ENCODE assay signal across 7 mouse cellular contexts in the genomic region with DNA sequence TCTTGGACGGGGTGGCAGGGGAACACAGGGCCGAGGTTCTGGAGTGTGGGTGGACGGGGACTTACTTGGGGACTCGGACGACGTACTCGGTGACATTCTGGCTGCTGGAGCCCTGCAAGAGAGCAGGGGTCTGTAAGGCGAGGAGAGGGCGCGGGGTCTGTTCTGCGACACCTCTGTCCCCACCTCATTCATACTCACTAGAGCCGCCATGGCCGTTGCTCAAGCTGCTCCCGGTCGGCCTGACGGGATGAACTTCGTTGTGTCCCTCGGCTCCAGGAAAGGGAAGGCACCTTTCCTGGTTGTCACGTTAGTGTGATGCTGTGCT. TPM values are rescaled to one million over a fixed set of nuclear protein-coding genes. Genes with fewer than 3 reads are reported as not detected.
DNase-seq lines count a peak whose midpoint lies in the region; ATAC-seq and TF ChIP-seq lines count a peak whose summit lies in the region.

No protein-coding gene starts in this region.

- peaks cover 4% of the 10 kb centered on the region for H3K36me3 ChIP-seq in neural tube, embryonic 11.5 days (ENCODE audit: control insufficient read depth, insufficient read depth, low read length)
- peaks cover 36% of the 10 kb centered on the region for H3K36me3 ChIP-seq in forebrain, embryonic 10.5 days (replicated peaks)
- peaks cover 30% of the 10 kb centered on the region for H3K36me3 ChIP-seq in limb, embryonic 14.5 days (ENCODE audit: control insufficient read depth, insufficient read depth, low read length)
- peaks cover 25% of the 10 kb centered on the region for H3K36me3 ChIP-seq in stomach, embryonic 14.5 days (ENCODE audit: control insufficient read depth, insufficient read depth, low read length)

- peak overlapping the region; percentile 46 for H3K9ac ChIP-seq in neural tube, embryonic 11.5 days (ENCODE audit: low read length)
- H3K9ac ChIP-seq in limb, embryonic 14.5 days (ENCODE audit: low read depth, low read length, severe bottlenecking): peak overlapping the region; percentile 75
- H3K9ac ChIP-seq in stomach, embryonic 14.5 days (replicated peaks; ENCODE audit: low read depth, low read length): peak overlapping the region; percentile 70

- 1% methylated on average over 19 of the region's 19 CpGs for WGBS in neural tube, embryonic 11.5 days
- 1% methylated on average over 19 of the region's 19 CpGs for WGBS in forebrain, embryonic 10.5 days
- WGBS in limb, embryonic 14.5 days: 1% methylated on average over 19 of the region's 19 CpGs
- under 1% methylated on average over 19 of the region's 19 CpGs for WGBS in stomach, embryonic 14.5 days

- H3K4me3 ChIP-seq in neural tube, embryonic 11.5 days (ENCODE audit: low read depth, low read length): peak overlapping the region; percentile 61
- H3K4me3 ChIP-seq in forebrain, embryonic 10.5 days: peak overlapping the region; percentile 88
- peak overlapping the region; percentile 75 for H3K4me3 ChIP-seq in limb, embryonic 14.5 days (replicated peaks; ENCODE audit: low read length)
- peak overlapping the region; percentile 77 for H3K4me3 ChIP-seq in stomach, embryonic 14.5 days (ENCODE audit: low read depth, low read length)

- no peak overlapping the region for H3K27ac ChIP-seq in neural tube, embryonic 11.5 days (ENCODE audit: low read depth, low read length)
- peak overlapping the region; percentile 96 for H3K27ac ChIP-seq in forebrain, embryonic 10.5 days
- H3K27ac ChIP-seq in limb, embryonic 14.5 days (replicated peaks; ENCODE audit: low read depth, low read length): 0 out of 2 replicates have a peak overlapping the region, but pooled peaks have one; percentile 33
- peak overlapping the region; percentile 64; the same call in 1 of the 2 replicates for H3K27ac ChIP-seq in stomach, embryonic 14.5 days (ENCODE audit: low read length)

- peaks cover 4% of the 10 kb centered on the region for H3K4me1 ChIP-seq in neural tube, embryonic 11.5 days (ENCODE audit: control insufficient read depth, insufficient read depth, low read length)
- peaks cover 25% of the 10 kb centered on the region for H3K4me1 ChIP-seq in forebrain, embryonic 10.5 days
- H3K4me1 ChIP-seq in limb, embryonic 14.5 days (ENCODE audit: control insufficient read depth, insufficient read depth, low read length): peaks cover 7% of the 10 kb centered on the region
- peaks cover 4% of the 10 kb centered on the region; the same call in 1 of the 2 replicates for H3K4me1 ChIP-seq in stomach, embryonic 14.5 days (ENCODE audit: control insufficient read depth, insufficient read depth, low read length)

- no peaks in the 10 kb centered on the region for H3K27me3 ChIP-seq in neural tube, embryonic 11.5 days (ENCODE audit: control insufficient read depth, insufficient read depth, low read length)
- no peaks in the 10 kb centered on the region for H3K27me3 ChIP-seq in forebrain, embryonic 10.5 days (ENCODE audit: poor library complexity, severe bottlenecking)
- H3K27me3 ChIP-seq in limb, embryonic 14.5 days (ENCODE audit: control insufficient read depth, insufficient read depth, low read length): no peaks in the 10 kb centered on the region
- no peaks in the 10 kb centered on the region for H3K27me3 ChIP-seq in stomach, embryonic 14.5 days (ENCODE audit: control insufficient read depth, insufficient read depth, low read length)

- ATAC-seq in neural tube, embryonic 11.5 days (ENCODE audit: insufficient read depth, low FRiP score, low TSS enrichment): peak; percentile 42
- ATAC-seq in limb, embryonic 14.5 days (ENCODE audit: low FRiP score, low read depth): peak; percentile 38
- ATAC-seq in stomach, embryonic 14.5 days (ENCODE audit: insufficient number of reproducible peaks, insufficient read depth, low FRiP score, low read depth): peak; percentile 23

- no peak for DNase-seq in neural tube, embryonic 11.5 days (ENCODE audit: low spot score)
- no peak for DNase-seq in neural tube, embryonic 10.5 days (ENCODE audit: extremely low spot score, low spot score)
- DNase-seq in forebrain, embryonic 10.5 days (ENCODE audit: extremely low spot score, low spot score): no peak
- DNase-seq in limb, embryonic 14.5 days (ENCODE audit: low spot score): no peak
- DNase-seq in ovary, adult 18-20 months (ENCODE audit: low spot score): no peak
- no peak for DNase-seq in thymus, adult 18-20 months

- TF ChIP-seq POLR2A in limb, embryonic 14.5 days (IDR thresholded peaks at IDR 0.05; ENCODE audit: borderline replicate concordance, extremely low read depth, insufficient read depth, insufficient read length): no peak

- peak overlapping the region; percentile 72 for H3K4me2 ChIP-seq in neural tube, embryonic 11.5 days (ENCODE audit: low read depth)
- H3K4me2 ChIP-seq in limb, embryonic 14.5 days (replicated peaks; ENCODE audit: low read depth, low read length, severe bottlenecking): peak overlapping the region; percentile 83
- H3K4me2 ChIP-seq in stomach, embryonic 14.5 days (replicated peaks; ENCODE audit: low read depth, low read length): peak overlapping the region; percentile 80

- no peaks in the 10 kb centered on the region for H3K9me3 ChIP-seq in neural tube, embryonic 11.5 days (ENCODE audit: control insufficient read depth, low read length)
- H3K9me3 ChIP-seq in forebrain, embryonic 10.5 days: no peaks in the 10 kb centered on the region
- no peaks in the 10 kb centered on the region for H3K9me3 ChIP-seq in limb, embryonic 14.5 days (ENCODE audit: control insufficient read depth, low read length)
- no peaks in the 10 kb centered on the region for H3K9me3 ChIP-seq in stomach, embryonic 14.5 days (ENCODE audit: control insufficient read depth, low read depth, low read length)

RNA-seq across cellular contexts. Expression of gene Gtf2f1, which starts 0.2 kb away (rescaled TPM):
- 78.1 and 85.0 TPM in 2 replicates for polyA plus RNA-seq in neural tube, embryonic 11.5 days (2014; fragmentation: Nextera tagmentation; extraction: Ambion mirVana)
- polyA plus RNA-seq in forebrain, embryonic 10.5 days (2016; fragmentation: Nextera tagmentation; extraction: Ambion mirVana): 82.3 and 83.9 TPM in 2 replicates
- polyA plus RNA-seq in limb, embryonic 14.5 days (2012; rRNA removed): 37.4 and 68.5 TPM in 2 replicates
- polyA plus RNA-seq in limb, embryonic 14.5 days (2014; fragmentation: Nextera tagmentation; extraction: Ambion mirVana): 54.1 and 60.1 TPM in 2 replicates
- polyA plus RNA-seq in stomach, embryonic 14.5 days (2014; fragmentation: Nextera tagmentation; extraction: Ambion mirVana): 56.3 and 59.8 TPM in 2 replicates

RNA-seq across cellular contexts. Expression of gene Gm17949, which starts 0.4 kb away (rescaled TPM):
- not detected in 2 replicates for polyA plus RNA-seq in neural tube, embryonic 11.5 days (2014; fragmentation: Nextera tagmentation; extraction: Ambion mirVana)
- polyA plus RNA-seq in forebrain, embryonic 10.5 days (2016; fragmentation: Nextera tagmentation; extraction: Ambion mirVana): 0.34 and 0.43 TPM in 2 replicates
- 0.05 TPM in 1 of 2 replicates, not detected in the other for polyA plus RNA-seq in limb, embryonic 14.5 days (2012; rRNA removed)
- polyA plus RNA-seq in limb, embryonic 14.5 days (2014; fragmentation: Nextera tagmentation; extraction: Ambion mirVana): 0.22 and 0.26 TPM in 2 replicates
- 0.64 and 0.77 TPM in 2 replicates for polyA plus RNA-seq in stomach, embryonic 14.5 days (2014; fragmentation: Nextera tagmentation; extraction: Ambion mirVana)

RNA-seq across cellular contexts. Expression of gene Pspn, which starts 11.1 kb away (rescaled TPM):
- not detected in 2 replicates for polyA plus RNA-seq in neural tube, embryonic 11.5 days (2014; fragmentation: Nextera tagmentation; extraction: Ambion mirVana)
- polyA plus RNA-seq in forebrain, embryonic 10.5 days (2016; fragmentation: Nextera tagmentation; extraction: Ambion mirVana): 0.35 and 0.50 TPM in 2 replicates
- not detected in 2 replicates for polyA plus RNA-seq in limb, embryonic 14.5 days (2012; rRNA removed)
- not detected in 2 replicates for polyA plus RNA-seq in limb, embryonic 14.5 days (2014; fragmentation: Nextera tagmentation; extraction: Ambion mirVana)
- polyA plus RNA-seq in stomach, embryonic 14.5 days (2014; fragmentation: Nextera tagmentation; extraction: Ambion mirVana): 0.83 and 1.0 TPM in 2 replicates

RNA-seq across cellular contexts. Expression of gene Alkbh7, which starts 13.7 kb away (rescaled TPM):
- polyA plus RNA-seq in neural tube, embryonic 11.5 days (2014; fragmentation: Nextera tagmentation; extraction: Ambion mirVana): 37.0 and 39.8 TPM in 2 replicates
- polyA plus RNA-seq in forebrain, embryonic 10.5 days (2016; fragmentation: Nextera tagmentation; extraction: Ambion mirVana): 37.0 and 38.6 TPM in 2 replicates
- polyA plus RNA-seq in limb, embryonic 14.5 days (2012; rRNA removed): 25.1 and 33.9 TPM in 2 replicates
- polyA plus RNA-seq in limb, embryonic 14.5 days (2014; fragmentation: Nextera tagmentation; extraction: Ambion mirVana): 40.6 and 41.8 TPM in 2 replicates
- polyA plus RNA-seq in stomach, embryonic 14.5 days (2014; fragmentation: Nextera tagmentation; extraction: Ambion mirVana): 41.8 and 43.7 TPM in 2 replicates

RNA-seq across cellular contexts. Expression of gene Khsrp, which starts 20.4 kb away (rescaled TPM):
- 45.4 and 46.2 TPM in 2 replicates for polyA plus RNA-seq in neural tube, embryonic 11.5 days (2014; fragmentation: Nextera tagmentation; extraction: Ambion mirVana)
- 47.7 and 50.2 TPM in 2 replicates for polyA plus RNA-seq in forebrain, embryonic 10.5 days (2016; fragmentation: Nextera tagmentation; extraction: Ambion mirVana)
- polyA plus RNA-seq in limb, embryonic 14.5 days (2012; rRNA removed): 115 and 151 TPM in 2 replicates
- 49.5 and 56.6 TPM in 2 replicates for polyA plus RNA-seq in limb, embryonic 14.5 days (2014; fragmentation: Nextera tagmentation; extraction: Ambion mirVana)
- polyA plus RNA-seq in stomach, embryonic 14.5 days (2014; fragmentation: Nextera tagmentation; extraction: Ambion mirVana): 45.8 and 46.4 TPM in 2 replicates
